Mouse (Mus musculus): ENCODE results near the gene Lin37. TPM values are rescaled to one million over a fixed set of nuclear protein-coding genes. Genes with fewer than 3 reads are reported as not detected.

Gene Lin37
- total and polyA plus RNA-seq, 3 experiments, result 4.0 to 38.6 (median 8.3) TPM

GRCm38 (mm10) chr7:30531291-30531815 lies 28.3 kb downstream of the Lin37 start:
- in situ Hi-C loops (cut with MboI; ENCODE audit: low pct_ligation_motif_present, low pct_unique_long_range_greater_than_20kb, low sequenced_read_pairs), result no loop called here
- peaks cover 4 to 14% of the 10 kb centered on the region in 2 experiments for H3K4me1 ChIP-seq (ENCODE audit: control insufficient read depth in 1 of 2, insufficient read depth in 2 of 2)
- dilution Hi-C loops (cut with MboI; ENCODE audit: extremely low pct_ligation_motif_present, extremely low pct_unique_long_range_greater_than_20kb, low sequenced_read_pairs), result no loop called here
- H3K9me3 ChIP-seq (replicated peaks; ENCODE audit: low read length), result no peaks in the 10 kb centered on the region
- H3K79me2 ChIP-seq (replicated peaks; ENCODE audit: control insufficient read depth, extremely low read depth, insufficient read depth, poor library complexity, severe bottlenecking), result no peaks in the 10 kb centered on the region
- TF ChIP-seq RCOR1 (conservative IDR thresholded peaks at IDR 0.05; ENCODE audit: low read depth, low read length) (no peak), ELF1 (IDR thresholded peaks at IDR 0.05; ENCODE audit: low read depth, low read length) (no peak), ZKSCAN1 (IDR thresholded peaks at IDR 0.05; ENCODE audit: borderline replicate concordance, low read depth, low read length) (no peak), USF1 (IDR thresholded peaks at IDR 0.05; ENCODE audit: low read depth, low read length) (no peak), MXI1 (IDR thresholded peaks at IDR 0.05; ENCODE audit: low read depth, low read length) (no peak), SIN3A (IDR thresholded peaks at IDR 0.05; ENCODE audit: low read length) (no peak), PAX5 (IDR thresholded peaks at IDR 0.05; ENCODE audit: low read length) (no peak), BHLHE40 (IDR thresholded peaks at IDR 0.05; ENCODE audit: low read depth, low read length) (no peak), ETS1 (conservative IDR thresholded peaks at IDR 0.05; ENCODE audit: low read depth, low read length) (no peak), ZMIZ1 (IDR thresholded peaks at IDR 0.05; ENCODE audit: low read depth, low read length) (no peak), GABPA (IDR thresholded peaks at IDR 0.05; ENCODE audit: insufficient replicate concordance, low read depth, low read length) (no peak), CHD1 (IDR thresholded peaks at IDR 0.05; ENCODE audit: low read depth, low read length) (no peak)
- peaks cover 29 to 68% of the 10 kb centered on the region in 2 experiments for H3K36me3 ChIP-seq (replicated peaks in 1 of 2; ENCODE audit: control insufficient read depth in 1 of 2, insufficient read depth in 1 of 2, low read length in 1 of 2)
- H3K9ac ChIP-seq (ENCODE audit: insufficient read depth, low read depth), result no peak overlapping the region
- no peak for DNase-seq (ENCODE audit: extremely low read depth)
- no peak overlapping the region for H3K27ac ChIP-seq (ENCODE audit: insufficient read depth, low read depth)
- no peaks in the 10 kb centered on the region for H3K27me3 ChIP-seq (replicated peaks)
- H3K4me2 ChIP-seq (ENCODE audit: insufficient read depth, low read depth, poor library complexity, severe bottlenecking), result no peak overlapping the region
- H3K4me3 ChIP-seq (replicated peaks in 1 of 3; ENCODE audit: low read depth in 2 of 3, low read length in 2 of 3, poor library complexity in 1 of 3), result no peak overlapping the region

DNA sequence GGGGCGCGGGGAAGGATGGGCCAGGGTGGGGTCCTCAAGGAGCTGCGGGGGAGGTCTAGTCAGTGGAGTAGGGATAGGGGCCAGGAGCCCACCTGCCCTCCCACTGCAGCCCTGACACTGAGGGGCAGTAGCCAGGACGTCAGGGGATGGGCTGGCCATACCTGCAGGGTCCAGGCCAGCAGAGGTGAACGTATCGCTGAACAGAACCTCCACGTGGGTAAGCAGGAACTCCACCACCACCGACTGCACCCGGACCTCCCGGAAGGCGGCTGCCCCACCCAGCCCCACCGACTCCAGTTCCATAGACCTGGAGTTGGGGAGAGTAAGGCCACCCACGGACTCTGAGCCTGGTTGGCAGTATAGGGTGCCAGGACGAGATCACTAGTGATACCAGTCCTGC lies 32.7 kb downstream of the Lin37 start:
- Histone ChIP-seq H3K27ac (ENCODE audit: insufficient read depth, low read depth) (no peak overlapping the region), H3K4me1 (ENCODE audit: control insufficient read depth in 1 of 2, insufficient read depth in 2 of 2) (peaks cover 10 to 16% of the 10 kb centered on the region in 2 experiments), H3K79me2 (replicated peaks; ENCODE audit: control insufficient read depth, extremely low read depth, insufficient read depth, poor library complexity, severe bottlenecking) (no peaks in the 10 kb centered on the region), H3K4me2 (ENCODE audit: insufficient read depth, low read depth, poor library complexity, severe bottlenecking) (no peak overlapping the region), H3K9ac (ENCODE audit: insufficient read depth, low read depth) (no peak overlapping the region), H3K36me3 (replicated peaks in 1 of 2; ENCODE audit: control insufficient read depth in 1 of 2, insufficient read depth in 1 of 2, low read length in 1 of 2) (peaks cover 34 to 92% of the 10 kb centered on the region in 2 experiments), H3K27me3 (replicated peaks) (no peaks in the 10 kb centered on the region), H3K9me3 (replicated peaks; ENCODE audit: low read length) (no peaks in the 10 kb centered on the region), H3K4me3 (replicated peaks in 1 of 3; ENCODE audit: low read depth in 2 of 3, low read length in 2 of 3, poor library complexity in 1 of 3) (no peak overlapping the region)
- dilution Hi-C loops (cut with MboI; ENCODE audit: extremely low pct_ligation_motif_present, extremely low pct_unique_long_range_greater_than_20kb, low sequenced_read_pairs) (no loop called here), in situ Hi-C loops (cut with MboI; ENCODE audit: low pct_ligation_motif_present, low pct_unique_long_range_greater_than_20kb, low sequenced_read_pairs) (no loop called here)
- no peak for TF ChIP-seq MEF2A (IDR thresholded peaks at IDR 0.05; ENCODE audit: borderline replicate concordance, low read depth, low read length)
- DNase-seq (ENCODE audit: extremely low read depth), result no peak

DNA sequence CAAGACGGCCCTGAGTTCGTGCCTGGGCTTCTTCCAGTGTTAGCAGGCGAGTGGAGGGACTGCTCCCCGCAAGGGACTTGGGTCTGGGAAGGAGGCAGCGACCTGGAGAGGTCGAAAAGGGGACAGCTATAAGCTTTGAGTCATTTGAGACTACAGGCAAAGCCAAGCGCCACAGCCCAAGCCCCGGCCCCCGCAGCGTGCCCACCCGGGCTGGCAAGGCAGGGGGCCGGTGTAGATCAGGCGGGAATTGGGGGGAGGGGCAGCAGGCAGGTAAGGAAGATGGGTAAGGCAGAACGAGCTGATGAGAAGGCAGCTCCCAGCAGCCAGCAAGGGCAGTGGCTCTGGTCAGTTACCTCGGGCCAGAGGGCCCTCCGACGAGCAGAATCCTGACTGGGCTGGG lies 33.2 kb downstream of the Lin37 start:
- no peak for DNase-seq (ENCODE audit: extremely low read depth)
- TF ChIP-seq JUN (IDR thresholded peaks at IDR 0.05; ENCODE audit: insufficient read depth, low read depth, low read length), result no peak

More for the DNA sequence above, 33.2 kb downstream of the Lin37 start:
- H3K27me3 ChIP-seq (replicated peaks), result no peaks in the 10 kb centered on the region
- H3K36me3 ChIP-seq (replicated peaks in 1 of 2; ENCODE audit: control insufficient read depth in 1 of 2, insufficient read depth in 1 of 2, low read length in 1 of 2), result peaks cover 31 to 86% of the 10 kb centered on the region in 2 experiments
- no peak overlapping the region for H3K4me2 ChIP-seq (ENCODE audit: insufficient read depth, low read depth, poor library complexity, severe bottlenecking)
- no peaks in the 10 kb centered on the region for H3K9me3 ChIP-seq (replicated peaks; ENCODE audit: low read length)
- no peaks in the 10 kb centered on the region for H3K79me2 ChIP-seq (replicated peaks; ENCODE audit: control insufficient read depth, extremely low read depth, insufficient read depth, poor library complexity, severe bottlenecking)
- no peak overlapping the region for H3K27ac ChIP-seq (ENCODE audit: insufficient read depth, low read depth)
- dilution Hi-C loops (cut with MboI; ENCODE audit: extremely low pct_ligation_motif_present, extremely low pct_unique_long_range_greater_than_20kb, low sequenced_read_pairs), result no loop called here
- no peak overlapping the region for H3K4me3 ChIP-seq (replicated peaks in 1 of 3; ENCODE audit: low read depth in 2 of 3, low read length in 2 of 3, poor library complexity in 1 of 3)
- peaks cover 10 to 16% of the 10 kb centered on the region in 2 experiments for H3K4me1 ChIP-seq (ENCODE audit: control insufficient read depth in 1 of 2, insufficient read depth in 2 of 2)
- H3K9ac ChIP-seq (ENCODE audit: insufficient read depth, low read depth), result no peak overlapping the region
- in situ Hi-C loops (cut with MboI; ENCODE audit: low pct_ligation_motif_present, low pct_unique_long_range_greater_than_20kb, low sequenced_read_pairs), result no loop called here

Data from CH12.LX (cell line).